Mouse (Mus musculus) A20 (cell line): ENCODE data around the gene Crabp2.
A peak's percentile ranks its signal among the peaks of the same experiment; 100 is the strongest.
"Not testable (repeated sequence)": the region's sequence is repeated elsewhere in the genome, so short reads cannot be mapped to it uniquely, and the experiment has no call there.

Source experiments
- DNase-seq: peaks from one replicate; pipeline ENCODE4 v3.0.0-alpha.2; 2011; ENCODE audit warnings: low read depth, low spot score

Crabp2 gene

GRCm38 (mm10) chr3:87948378-87949265, at the start of gene Crabp2:
Gene Crabp2 (plus strand): TSS chr3:87948666.
- DNase-seq = peak; percentile 48

GRCm38 (mm10) chr3:87899266-87899665, 49.2 kb upstream of the Crabp2 start:
- no peak for DNase-seq

GRCm38 (mm10) chr3:87899776-87900175, 48.7 kb upstream of the Crabp2 start:
- no peak for DNase-seq

- DNase-seq = no peak
These were observed 47.3 kb upstream of the Crabp2 start for GRCm38 (mm10) chr3:87901036-87901624.

- DNase-seq = not testable (repeated sequence)
These were observed 46.5 kb upstream of the Crabp2 start for GRCm38 (mm10) chr3:87901959-87902358.

- no peak for DNase-seq
These were observed 44.6 kb upstream of the Crabp2 start for GRCm38 (mm10) chr3:87903821-87904220.

GRCm38 (mm10) chr3:87905880-87906485, 42.5 kb upstream of the Crabp2 start, which contains the start of gene Hdgf:
Gene Hdgf (plus strand): TSS chr3:87906321.
- peak; percentile 98 for DNase-seq

GRCm38 (mm10) chr3:87906601-87906980, 41.9 kb upstream of the Crabp2 start:
- peak; percentile 55 for DNase-seq

- DNase-seq = peak; percentile 74
These were observed 41.2 kb upstream of the Crabp2 start for GRCm38 (mm10) chr3:87906981-87907857.

- DNase-seq = no peak
These were observed 40.6 kb upstream of the Crabp2 start for GRCm38 (mm10) chr3:87907906-87908305.

GRCm38 (mm10) chr3:87909381-87909780, 39.1 kb upstream of the Crabp2 start:
- DNase-seq = no peak

- no peak for DNase-seq
These were observed 38.6 kb upstream of the Crabp2 start for GRCm38 (mm10) chr3:87909874-87910273.

GRCm38 (mm10) chr3:87910573-87911141, 37.8 kb upstream of the Crabp2 start:
- no peak for DNase-seq

- no peak for DNase-seq
These were observed 35.0 kb upstream of the Crabp2 start for GRCm38 (mm10) chr3:87913491-87913890.

- DNase-seq = no peak
These were observed 34.6 kb upstream of the Crabp2 start for GRCm38 (mm10) chr3:87913891-87914290.

- DNase-seq = no peak
These were observed 31.5 kb upstream of the Crabp2 start for GRCm38 (mm10) chr3:87916990-87917389.

GRCm38 (mm10) chr3:87918551-87918950, 29.9 kb upstream of the Crabp2 start:
- no peak for DNase-seq

GRCm38 (mm10) chr3:87919336-87920108, 28.9 kb upstream of the Crabp2 start, which contains the start of gene Mrpl24:
Gene Mrpl24 (plus strand): TSS chr3:87919506.
- DNase-seq = peak; percentile 83

- DNase-seq = no peak
These were observed 28.1 kb upstream of the Crabp2 start for GRCm38 (mm10) chr3:87920270-87920943.

GRCm38 (mm10) chr3:87924996-87925395, 23.5 kb upstream of the Crabp2 start:
- no peak for DNase-seq
